Mouse (Mus musculus): ENCODE data around the gene Bloc1s6. TPM values are rescaled to one million over a fixed set of nuclear protein-coding genes. Genes with fewer than 3 reads are reported as not detected.

Gene Bloc1s6
- polyA plus RNA-seq, 1 experiment from 2014 or later, result 22.3 TPM

DNA sequence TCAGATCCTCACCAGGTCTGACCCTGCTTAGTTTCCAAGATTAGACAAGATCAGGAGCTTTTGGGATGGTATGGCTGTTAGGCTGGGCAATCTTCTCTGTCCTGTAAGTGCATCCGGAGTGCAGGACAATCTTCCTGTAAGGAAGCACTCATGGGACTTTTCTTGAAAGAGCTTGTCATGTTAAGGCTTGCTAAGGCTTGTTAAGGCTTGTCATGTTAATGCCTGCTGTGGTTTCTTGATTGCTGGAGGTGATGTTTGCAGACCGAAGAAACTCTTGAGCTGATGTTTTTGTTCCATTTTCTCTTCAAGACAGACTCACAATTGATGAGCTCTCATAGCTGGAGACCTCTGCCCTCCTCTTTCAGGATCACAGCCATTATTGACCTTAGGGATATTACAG, 47.9 kb downstream of the Bloc1s6 start:
- WGBS (ENCODE audit: insufficient replicate concordance), result 72% methylated on average over 2 of the region's 2 CpGs
- H3K4me1 ChIP-seq (replicated peaks), result no peaks in the 10 kb centered on the region
- ATAC-seq (ENCODE audit: low read depth), result no peak

DNA sequence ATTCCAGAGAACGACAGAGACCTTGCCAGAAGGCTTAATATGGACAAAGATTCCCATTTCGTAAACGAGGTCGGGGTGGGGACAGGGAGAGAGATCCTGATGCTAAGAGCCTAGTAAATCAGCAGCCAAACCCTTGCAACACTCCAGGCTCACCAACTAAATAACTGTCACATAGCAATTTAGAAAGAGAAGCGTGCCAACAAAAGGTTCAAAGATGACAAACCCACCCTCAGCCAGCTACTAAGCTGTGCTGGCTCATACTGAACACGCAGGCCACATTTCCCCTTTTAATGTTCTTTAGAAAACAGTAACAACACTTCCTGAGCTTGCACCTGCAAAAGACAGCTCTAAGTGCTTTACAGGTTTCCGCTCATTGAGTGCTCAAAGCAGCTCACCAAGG, 51.0 kb downstream of the Bloc1s6 start:
- H3K36me3 ChIP-seq, result no peaks in the 10 kb centered on the region
- DNase-seq (no peak), ATAC-seq (ENCODE audit: low read depth) (no peak)
- WGBS (ENCODE audit: insufficient replicate concordance), result 65% methylated on average over 7 of the region's 7 CpGs
- H3K4me3 ChIP-seq (replicated peaks), result no peak overlapping the region
- H3K27ac ChIP-seq, result no peak overlapping the region
- no peaks in the 10 kb centered on the region for H3K4me1 ChIP-seq (replicated peaks)
- no peaks in the 10 kb centered on the region for H3K9me3 ChIP-seq (replicated peaks)
- no peak overlapping the region for H3K9ac ChIP-seq
- no peak overlapping the region for H3K4me2 ChIP-seq
- no peaks in the 10 kb centered on the region for H3K27me3 ChIP-seq

More for the DNA sequence above, 47.9 kb downstream of the Bloc1s6 start:
- Histone ChIP-seq H3K27ac (no peak overlapping the region), H3K9ac (no peak overlapping the region), H3K36me3 (no peaks in the 10 kb centered on the region), H3K27me3 (no peaks in the 10 kb centered on the region), H3K9me3 (replicated peaks) (no peaks in the 10 kb centered on the region), H3K4me3 (replicated peaks) (no peak overlapping the region), H3K4me2 (no peak overlapping the region)
- DNase-seq, result no peak

DNA sequence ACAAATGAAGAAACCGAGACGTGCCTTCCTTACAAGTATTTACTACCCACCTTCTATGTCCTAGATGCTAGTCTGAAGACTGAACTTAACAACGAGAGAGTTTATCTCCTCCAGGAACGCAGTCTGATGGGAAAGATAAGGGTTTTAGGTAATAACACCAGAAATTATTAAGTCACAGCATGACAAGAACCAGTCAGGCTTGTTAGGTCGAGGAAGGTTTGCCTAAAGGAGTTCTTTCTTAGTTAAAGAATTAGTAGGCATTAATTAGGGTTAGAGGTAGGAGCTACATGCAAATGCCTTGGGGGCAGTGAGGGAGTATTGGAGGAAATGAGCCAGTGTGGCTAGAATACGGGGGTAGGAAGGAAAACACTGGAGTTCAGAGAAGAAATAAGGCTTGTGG, 51.4 kb downstream of the Bloc1s6 start:
- H3K9me3 ChIP-seq (replicated peaks), result no peaks in the 10 kb centered on the region
- ATAC-seq (ENCODE audit: low read depth), result no peak
- H3K27ac ChIP-seq, result no peak overlapping the region
- no peak overlapping the region for H3K4me3 ChIP-seq (replicated peaks)
- DNase-seq, result no peak
- no peaks in the 10 kb centered on the region for H3K36me3 ChIP-seq
- WGBS (ENCODE audit: insufficient replicate concordance), result 47% methylated on average over 6 of the region's 6 CpGs
- H3K4me2 ChIP-seq, result no peak overlapping the region
- H3K27me3 ChIP-seq, result no peaks in the 10 kb centered on the region
- H3K4me1 ChIP-seq (replicated peaks), result no peaks in the 10 kb centered on the region
- H3K9ac ChIP-seq, result no peak overlapping the region

Other genes starting within 250 kb of the Bloc1s6 start
- gene Gatm, start 127.2 kb upstream of the Bloc1s6 start, polyA plus RNA-seq (2015; fragmentation: Nextera tagmentation; extraction: Ambion mirVana), result 24.5 and 30.1 TPM in 2 replicates
- 0.27 and 0.50 TPM in 2 replicates for gene AA467197, start 101.5 kb upstream of the Bloc1s6 start, polyA plus RNA-seq (2015; fragmentation: Nextera tagmentation; extraction: Ambion mirVana)
- gene Slc30a4, start 35.8 kb upstream of the Bloc1s6 start, polyA plus RNA-seq (2015; fragmentation: Nextera tagmentation; extraction: Ambion mirVana), result 0.88 and 1.1 TPM in 2 replicates
- 2.6 and 3.0 TPM in 2 replicates for gene Sqor, start 26.7 kb downstream of the Bloc1s6 start, polyA plus RNA-seq (2015; fragmentation: Nextera tagmentation; extraction: Ambion mirVana)

Measured in liver, embryonic 13.5 days (tissue).